Mouse (Mus musculus): ENCODE results near the gene Cep128.

GRCm38 (mm10) chr12:91183304-91183855 lies 200.8 kb downstream of the Cep128 start:
- TF ChIP-seq CTCF (IDR thresholded peaks at IDR 0.05; ENCODE audit: control insufficient read depth, insufficient read depth, insufficient read length): no peak
- no peak for TF ChIP-seq USF1 (IDR thresholded peaks at IDR 0.05; ENCODE audit: low read depth)
- TF ChIP-seq MYOD1 (IDR thresholded peaks at IDR 0.05; ENCODE audit: control insufficient read depth, insufficient read length, low read depth): no peak
- no peak for TF ChIP-seq FOSL1 (IDR thresholded peaks at IDR 0.05; ENCODE audit: insufficient read depth, low read length, poor library complexity, severe bottlenecking)
- TF ChIP-seq CEBPB (IDR thresholded peaks at IDR 0.05; ENCODE audit: low read depth): no peak
- TF ChIP-seq MAX (IDR thresholded peaks at IDR 0.05): no peak
